Mouse (Mus musculus): ENCODE measurements at regions not wholly inside any gene's neighbourhood (a gene's known extent, or its start where the extent isn't known, plus 50 kb on each side); places are given as distances from the start of the nearest gene placed in this dataset.

DNA sequence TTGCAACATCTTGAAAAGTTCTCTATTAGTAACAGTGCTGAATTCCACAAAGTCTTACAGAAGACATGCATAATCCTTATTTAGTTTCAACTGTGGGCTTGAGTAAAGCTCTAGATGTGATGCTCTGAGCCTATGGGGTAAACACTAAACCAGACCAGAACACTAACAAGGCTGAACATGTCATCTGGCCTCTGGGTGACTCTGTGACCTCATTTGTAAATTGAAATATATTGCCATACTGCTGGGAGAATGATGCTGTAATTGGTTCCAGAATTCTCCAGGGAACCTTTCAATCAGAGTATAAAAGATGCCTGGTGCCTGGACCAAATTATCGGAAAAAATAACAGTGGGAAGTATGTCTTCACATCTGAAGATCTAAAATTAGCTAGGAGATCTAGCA lies 309.9 kb upstream of the Megf9 start:
- no peak for DNase-seq (ENCODE audit: low spot score)

DNA sequence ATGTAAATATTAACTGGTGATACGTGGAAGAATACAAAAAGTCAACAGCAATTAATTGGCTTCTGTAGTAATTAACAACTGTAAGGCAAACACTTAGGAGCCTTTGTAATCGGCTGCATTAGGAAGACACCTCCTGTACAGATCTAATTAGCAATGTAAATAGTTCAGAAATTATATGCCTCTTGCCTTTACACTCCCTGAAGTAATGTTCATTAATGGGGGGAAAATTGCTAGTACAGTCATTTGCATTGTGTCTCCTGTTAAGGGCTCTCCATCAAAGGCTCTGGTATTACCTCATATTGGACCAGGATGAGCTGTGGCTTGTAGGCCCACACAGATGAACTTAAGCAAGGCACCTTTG lies 276.1 kb upstream of the Megf9 start:
- DNase-seq (ENCODE audit: low spot score) = no peak

DNA sequence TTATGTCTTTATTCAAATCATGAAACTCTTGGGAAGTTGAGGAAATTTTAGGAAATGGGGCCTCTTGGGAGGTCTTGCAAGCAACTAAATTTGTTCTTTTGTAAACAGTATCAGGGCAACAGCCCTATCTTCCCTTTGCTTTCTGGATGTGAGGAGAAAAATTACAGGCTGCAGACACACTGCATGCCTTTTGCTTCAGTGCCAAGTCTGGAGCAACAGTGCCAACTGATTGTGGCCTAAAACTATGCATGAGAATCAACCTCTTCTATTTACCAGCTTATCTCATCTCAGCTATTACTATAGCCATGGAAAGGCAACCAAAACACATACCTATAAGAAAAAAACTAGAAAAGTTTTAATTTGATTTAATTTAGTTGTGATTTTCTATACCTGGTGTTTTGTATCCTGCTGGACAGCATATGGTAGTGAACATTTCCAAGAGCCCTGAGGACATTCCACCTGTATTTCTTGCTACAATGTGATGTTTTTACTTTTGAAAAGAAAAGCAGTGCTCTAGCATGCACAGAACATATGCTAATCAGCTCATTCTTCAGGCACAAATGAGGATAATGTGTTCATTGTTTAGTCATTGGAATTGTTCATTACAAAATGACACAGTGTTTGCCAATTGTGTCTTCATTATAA lies 275.6 kb upstream of the Megf9 start:
- no peak for DNase-seq (ENCODE audit: low spot score)

DNA sequence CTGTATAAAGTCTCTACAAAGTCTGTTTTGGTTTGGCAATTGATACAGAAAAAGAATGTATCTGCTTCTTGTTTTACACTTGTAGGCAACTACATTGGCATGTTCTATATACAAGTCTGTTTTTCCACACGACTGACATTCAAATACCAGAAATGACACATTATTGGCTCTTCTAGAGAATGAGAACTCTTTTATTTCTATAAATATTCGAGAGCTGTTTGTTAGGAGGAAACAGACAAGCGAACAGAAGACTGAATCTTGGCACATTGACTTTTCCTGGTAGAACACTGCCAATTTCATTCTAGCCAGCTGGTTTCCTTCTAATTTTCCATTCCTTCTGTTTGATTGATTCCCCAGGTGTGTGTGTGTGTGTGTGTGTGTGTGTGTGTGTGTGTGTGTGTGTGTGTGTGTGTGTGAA lies 270.1 kb upstream of the Megf9 start:
- no peak for DNase-seq (ENCODE audit: low spot score)

DNA sequence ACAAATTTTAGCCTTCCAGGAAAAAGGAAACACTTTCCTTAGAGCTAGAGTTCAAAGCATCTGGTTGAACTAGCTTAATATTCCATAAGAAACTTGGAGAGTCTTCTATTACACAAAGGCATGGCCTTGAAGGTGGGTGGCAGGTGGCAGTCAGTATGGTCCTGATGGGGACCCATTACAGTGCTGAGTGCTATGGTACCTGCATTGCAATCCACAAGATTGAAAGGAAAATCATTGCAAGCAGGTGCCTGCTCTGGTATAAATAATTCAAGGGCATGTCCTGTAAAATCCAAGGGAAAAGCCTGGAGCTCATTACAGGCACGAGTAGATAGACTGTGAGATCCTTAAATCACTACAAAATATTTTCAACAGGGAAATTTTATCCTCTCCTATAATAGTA lies 263.7 kb upstream of the Megf9 start:
- DNase-seq (ENCODE audit: low spot score) = no peak

DNA sequence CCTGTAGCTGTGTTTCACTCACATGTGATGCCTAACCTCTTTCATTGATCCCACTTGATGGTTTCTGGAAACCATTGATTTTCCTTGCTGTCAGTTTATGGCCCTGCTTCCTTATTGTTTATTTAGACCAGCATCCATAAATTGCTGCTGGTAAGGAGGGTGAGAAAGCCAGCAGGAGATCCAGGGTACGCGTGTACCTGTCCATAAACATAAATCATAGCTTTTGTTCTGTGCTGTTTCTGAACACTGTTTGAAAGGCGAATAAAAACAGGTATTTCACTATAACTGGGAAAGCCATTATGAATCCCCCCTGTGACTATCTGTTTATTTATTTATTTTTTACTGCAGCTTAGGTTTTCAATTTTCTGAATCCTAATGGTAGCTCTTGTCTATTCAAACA lies 263.1 kb upstream of the Megf9 start:
- DNase-seq (ENCODE audit: low spot score) = no peak

DNA sequence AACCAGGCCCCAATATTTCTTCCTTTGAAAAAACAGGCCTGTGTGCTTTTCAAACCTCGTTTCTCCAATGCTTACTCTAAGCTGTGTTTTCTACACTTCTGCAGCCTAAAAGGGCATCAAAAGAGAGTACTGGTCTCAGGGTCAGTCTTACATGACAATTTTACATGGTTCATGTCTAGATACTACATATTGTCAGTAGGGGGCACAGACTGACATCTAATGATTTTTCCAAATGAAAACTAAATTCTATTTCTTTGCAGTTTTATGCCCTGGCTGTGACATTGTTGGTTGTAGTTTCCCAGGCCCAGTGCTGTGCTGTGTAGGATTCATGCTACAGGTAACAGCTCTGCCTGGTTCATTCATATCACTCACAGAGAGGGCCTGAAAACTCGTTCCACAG lies 248.7 kb upstream of the Megf9 start:
- no peak for DNase-seq (ENCODE audit: low spot score)

DNA sequence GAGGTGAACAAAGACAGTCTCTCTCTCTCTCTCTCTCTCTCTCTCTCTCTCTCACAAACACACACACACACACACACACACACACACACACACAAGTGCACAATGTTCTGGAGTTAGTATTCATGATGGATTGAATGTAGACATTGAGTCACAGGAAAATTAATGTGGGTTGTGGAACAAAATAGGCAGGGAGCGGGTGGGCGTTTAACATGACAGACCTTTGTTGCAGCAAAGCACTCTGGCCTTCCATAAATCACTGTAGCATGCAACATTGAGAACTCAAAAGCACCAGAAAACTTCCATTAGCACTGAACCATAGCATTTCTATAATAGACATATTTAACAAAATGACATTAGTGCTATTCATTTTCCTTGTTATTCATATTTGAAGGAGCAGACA lies 246.8 kb upstream of the Megf9 start:
- DNase-seq (ENCODE audit: low spot score) = no peak

DNA sequence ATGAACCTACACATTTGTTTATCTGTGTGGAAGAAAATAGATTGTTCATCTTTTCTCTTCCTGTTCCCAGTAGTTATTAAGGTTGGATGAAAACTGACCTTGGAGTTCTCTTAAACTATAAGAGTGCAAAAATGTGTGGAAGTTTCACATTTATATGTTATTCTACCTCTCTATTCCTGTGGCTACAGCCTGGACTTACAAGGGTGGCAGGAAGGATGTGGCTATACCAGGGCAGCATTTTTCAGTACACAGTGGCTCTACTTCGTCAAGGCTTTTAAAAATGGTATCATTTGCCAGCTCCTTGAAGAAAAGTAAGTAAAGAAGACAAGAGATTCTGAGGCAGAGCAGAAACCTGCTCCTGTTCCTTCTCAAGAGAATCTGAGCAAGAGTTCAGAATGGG lies 241.5 kb upstream of the Megf9 start:
- no peak for DNase-seq (ENCODE audit: low spot score)

DNA sequence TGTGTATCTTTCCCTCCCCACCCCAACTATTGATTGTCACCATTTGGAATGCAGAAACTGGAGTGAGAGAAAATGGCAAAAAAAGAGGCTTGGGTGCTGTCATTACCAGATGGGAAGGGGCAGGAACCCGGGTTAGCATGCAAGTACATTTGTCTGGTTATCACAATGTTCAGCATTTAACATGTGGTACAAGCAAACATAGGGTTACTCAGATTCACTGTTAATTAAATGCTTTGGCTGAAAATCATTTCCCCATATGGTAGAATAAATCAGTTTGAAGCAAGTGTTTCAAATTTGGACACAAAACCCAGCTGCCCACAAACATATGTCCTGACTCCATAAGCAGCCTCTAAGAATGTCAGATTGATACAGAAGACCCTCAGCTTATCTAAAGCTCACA lies 208.6 kb upstream of the Megf9 start:
- no peak for DNase-seq (ENCODE audit: low spot score)

DNA sequence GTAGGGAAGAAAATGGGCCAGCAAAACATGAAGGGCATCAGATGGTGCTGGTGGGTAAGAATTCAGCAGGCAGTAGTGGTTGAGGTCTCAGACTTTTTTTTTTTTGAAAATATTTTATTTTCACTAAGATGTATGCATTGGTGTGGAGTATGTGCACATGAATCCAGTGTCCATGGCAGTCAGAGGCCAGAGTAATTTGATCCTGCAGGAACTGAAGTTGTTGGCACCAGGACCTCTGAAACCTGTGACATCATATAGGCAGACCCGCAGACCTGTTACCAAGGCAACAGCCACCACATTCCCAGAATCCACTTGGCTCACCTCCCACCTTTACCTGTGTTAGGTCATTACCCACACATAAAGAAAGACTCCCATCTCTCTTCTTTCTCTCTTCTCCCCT lies 207.2 kb upstream of the Megf9 start:
- no peak for DNase-seq (ENCODE audit: low spot score)

DNA sequence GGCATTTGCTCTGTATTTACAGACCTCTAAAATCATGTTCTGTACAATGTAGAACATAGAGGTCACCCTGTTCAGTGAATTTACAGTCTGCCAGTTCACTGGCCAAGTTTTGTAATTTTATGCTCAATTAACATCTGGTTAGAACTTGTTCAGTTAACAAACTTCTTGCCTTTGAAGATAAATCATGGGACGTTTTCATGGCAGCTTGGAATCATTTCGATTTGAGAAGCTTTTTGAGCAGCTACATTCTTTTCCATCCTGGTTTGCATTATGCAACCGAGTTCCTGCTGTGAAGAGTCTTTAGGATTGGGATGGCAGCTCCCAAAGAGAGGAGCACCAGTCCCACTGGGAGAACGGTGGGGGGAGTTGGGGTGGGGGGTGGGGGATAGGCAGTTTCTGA lies 206.3 kb upstream of the Megf9 start:
- no peak for DNase-seq (ENCODE audit: low spot score)

DNA sequence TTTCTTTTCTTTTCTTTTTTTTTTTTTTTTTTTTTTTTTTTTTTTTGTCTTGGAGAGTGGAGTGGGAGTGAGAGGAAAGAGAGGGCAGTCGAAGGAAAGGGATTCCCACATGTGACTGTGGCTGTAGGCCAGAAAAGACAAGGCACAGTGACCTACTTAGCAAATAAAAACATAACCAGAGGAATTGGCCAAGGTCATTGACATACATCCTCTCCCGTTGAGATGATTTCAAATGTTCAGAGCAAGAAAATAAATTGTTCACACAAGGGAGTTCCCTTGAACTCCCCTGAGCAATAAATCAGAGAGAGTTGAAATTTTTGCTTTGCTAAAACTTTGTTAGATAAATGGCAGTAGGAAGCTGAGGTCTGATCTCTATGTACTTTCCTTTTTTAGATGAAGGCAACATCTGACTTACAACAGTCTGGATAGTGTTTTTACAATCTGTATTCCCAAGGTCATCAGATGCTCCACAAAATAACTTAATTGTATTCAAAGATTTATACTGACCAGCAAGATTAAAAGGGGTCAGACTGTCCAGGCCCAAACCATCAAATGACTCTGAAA lies 174.4 kb upstream of the Megf9 start:
- no peak for DNase-seq (ENCODE audit: low spot score)

DNA sequence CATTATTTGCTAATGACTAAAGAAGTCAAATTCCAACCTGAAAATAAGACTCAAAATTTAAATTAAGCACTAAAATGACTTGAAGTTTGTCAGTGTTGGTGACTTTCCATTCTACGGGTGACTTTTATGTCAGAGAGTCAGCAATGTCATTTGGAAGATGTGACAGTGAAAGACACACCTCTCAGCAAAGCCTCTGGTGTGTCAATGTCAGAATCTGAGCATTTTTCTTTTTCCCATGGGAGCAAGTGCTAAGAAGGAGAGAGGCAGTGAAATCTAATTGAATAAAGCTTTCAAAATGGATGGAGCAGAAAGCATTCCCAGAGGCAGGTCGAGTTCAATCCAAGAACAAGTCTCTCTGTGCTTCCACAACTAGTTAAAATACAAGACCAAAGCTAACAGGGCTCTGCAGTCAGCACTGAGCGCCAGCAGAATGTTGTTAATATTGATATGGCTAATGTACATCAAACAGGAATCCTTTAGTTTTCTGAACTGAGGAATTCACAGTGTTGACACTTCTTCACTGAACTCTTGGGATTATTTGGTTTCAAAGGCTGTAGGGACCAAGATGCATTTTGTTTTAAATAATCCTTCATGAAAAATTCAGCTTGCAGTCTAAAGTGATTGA lies 170.4 kb upstream of the Megf9 start:
- no peak for DNase-seq (ENCODE audit: low spot score)

DNA sequence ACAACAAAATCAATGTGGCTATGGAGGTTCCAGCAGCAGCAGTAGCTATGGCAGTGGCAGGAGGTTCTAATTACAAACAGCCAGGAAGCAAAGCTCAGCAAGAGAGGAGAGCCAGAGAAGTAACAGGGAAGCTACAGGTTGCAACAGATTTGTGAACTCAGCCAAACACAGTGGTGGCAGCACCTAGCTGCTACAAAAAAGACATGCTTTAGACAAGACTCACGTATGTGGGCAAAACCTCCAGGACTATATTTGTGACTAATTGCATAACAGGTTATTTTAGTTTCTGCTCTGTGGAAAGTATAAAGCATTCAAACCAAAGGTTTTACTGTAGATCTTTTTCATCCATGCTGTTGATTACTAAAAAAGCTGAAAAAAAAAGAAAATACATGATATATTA lies 166.1 kb upstream of the Megf9 start:
- DNase-seq (ENCODE audit: low spot score) = no peak

DNA sequence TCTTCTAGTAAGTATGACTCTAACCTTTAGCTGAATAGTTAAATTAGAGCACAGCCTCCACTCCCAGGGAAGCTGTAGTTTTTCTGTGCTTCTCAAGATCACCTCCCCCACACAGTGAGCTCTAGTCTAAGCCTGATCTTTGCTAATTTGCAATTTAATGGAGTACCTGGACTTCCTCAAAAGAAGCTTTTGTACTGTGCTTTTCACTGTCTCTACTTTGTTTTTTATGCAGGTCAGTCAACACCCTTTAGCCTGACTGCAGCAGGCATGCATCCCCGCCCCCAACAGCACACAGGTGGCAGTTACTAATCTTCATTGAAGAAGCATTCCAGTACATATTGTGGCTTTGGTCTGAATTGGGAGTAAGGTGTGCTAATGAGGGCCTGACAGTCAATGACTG lies 129.4 kb upstream of the Megf9 start:
- DNase-seq (ENCODE audit: low spot score) = no peak

DNA sequence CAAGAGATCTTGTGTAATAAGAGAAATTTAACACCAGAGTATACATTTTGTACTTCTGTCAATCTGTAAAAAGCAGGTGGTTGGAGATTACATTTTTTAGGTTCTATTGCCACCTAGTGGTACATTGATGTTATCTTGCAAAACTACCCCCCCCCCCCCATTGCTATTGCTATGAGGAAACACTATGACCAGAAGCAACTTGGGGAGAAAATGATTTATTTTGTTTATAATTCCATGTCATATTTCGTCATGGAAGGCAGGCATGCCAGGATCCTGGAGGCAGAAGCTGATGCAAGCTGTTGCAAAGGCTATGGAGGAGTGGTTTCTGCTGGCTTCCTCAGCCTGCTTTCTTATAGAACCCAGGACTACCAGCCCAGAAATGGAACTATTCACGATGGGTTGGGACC lies 86.6 kb upstream of the Megf9 start:
- peak; percentile 86 for DNase-seq (ENCODE audit: low spot score)

DNA sequence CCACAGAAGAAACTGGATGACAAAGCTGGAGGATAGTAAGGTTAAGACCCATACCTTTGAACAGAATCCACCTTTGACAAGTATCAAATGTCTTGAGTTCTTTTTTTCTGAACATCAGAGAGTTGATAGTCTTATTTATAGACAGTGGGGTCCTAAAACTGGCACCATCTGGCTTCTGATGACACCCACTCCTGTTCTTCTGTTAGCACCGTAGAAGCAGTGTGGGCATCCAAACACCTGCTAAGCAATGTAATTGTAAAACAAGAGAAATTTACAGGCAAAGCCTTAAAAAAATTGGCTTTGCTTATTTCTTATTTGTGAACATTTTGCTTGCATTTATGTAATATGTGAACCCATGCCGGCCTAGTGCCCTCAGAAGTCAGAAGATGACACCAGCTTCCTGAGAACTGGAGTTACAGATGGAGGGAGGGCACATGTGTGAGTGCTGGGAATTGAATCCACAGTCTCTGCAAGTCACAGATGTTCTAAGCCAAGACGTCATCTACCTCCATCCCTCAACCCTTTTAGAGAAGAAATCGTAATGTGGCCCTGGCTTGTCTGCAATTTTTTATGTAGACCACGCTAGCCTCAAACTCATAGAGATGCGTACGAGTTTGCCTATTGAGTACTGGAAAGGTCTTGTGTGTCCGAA lies 85.0 kb upstream of the Megf9 start:
- no peak for DNase-seq (ENCODE audit: low spot score)

DNA sequence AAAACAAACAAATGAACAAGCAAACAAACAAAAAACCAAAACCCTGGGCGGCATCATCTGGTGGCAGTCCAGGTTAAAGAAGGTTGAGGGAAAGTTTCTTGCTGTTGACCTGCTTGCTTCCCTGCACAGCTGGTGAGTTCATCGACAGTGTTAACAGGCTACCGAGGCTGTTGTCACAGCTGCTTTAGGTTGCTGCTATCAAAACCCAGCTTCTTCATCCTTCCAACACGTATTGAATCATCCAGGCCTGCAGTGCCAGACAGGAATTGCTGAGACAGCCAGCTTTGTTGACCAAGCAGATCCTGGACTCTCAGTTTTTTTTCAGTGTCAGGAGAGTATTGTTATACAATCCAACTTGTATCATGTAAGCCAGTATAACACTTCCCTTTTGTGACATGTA lies 81.0 kb upstream of the Megf9 start:
- DNase-seq (ENCODE audit: low spot score) = no peak

DNA sequence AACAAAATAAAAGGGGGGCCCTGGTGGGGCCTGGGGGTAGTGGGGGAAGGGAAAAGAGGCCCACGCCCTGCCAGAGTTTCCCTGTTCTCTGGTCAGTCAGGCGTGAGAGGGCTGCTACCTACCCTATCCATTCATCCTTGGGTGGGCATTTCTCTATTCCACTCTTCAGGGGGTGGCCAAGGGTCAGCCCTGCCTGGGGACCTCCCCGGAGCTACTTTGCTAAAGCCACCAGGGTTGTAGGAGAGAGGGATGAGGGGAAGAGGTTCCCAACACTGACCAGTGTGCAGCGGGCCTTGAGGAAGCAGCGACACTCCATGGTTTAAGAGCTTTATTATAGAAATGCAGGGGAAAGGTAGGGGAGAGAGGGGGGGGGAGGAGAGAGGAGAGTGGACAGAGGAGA lies 79.6 kb upstream of the Megf9 start:
- no peak for DNase-seq (ENCODE audit: low spot score)

DNA sequence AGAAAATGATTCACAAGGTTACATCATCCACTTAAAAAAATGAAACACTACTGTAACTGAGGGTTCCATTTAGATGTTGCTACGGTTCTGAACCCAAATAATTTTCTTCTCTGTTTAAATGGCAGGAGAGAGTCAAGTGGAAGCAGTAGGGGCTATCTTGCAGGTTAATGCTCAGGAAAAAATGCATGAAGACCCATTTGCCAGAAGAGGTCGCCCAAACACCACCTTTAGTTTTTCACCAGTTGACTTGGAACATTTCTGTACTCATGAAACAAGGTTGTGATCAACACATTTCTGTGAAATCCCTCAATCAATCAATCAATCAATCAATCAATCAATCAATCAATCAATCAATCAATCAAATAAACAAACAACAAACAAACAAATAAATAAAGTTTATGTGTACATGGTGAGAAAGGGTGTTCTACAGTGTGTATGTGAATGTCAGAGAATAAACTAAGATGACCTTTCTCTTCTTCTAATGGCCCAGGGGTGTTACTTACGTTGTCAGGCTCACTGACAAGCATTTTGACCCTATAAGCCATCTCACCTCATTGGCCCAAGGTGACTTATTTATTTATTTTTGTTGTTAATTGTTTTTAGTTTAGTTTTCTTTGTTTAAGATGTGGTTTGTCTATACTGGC lies 68.5 kb upstream of the Megf9 start:
- peak; percentile 40 for DNase-seq (ENCODE audit: low spot score)

DNA sequence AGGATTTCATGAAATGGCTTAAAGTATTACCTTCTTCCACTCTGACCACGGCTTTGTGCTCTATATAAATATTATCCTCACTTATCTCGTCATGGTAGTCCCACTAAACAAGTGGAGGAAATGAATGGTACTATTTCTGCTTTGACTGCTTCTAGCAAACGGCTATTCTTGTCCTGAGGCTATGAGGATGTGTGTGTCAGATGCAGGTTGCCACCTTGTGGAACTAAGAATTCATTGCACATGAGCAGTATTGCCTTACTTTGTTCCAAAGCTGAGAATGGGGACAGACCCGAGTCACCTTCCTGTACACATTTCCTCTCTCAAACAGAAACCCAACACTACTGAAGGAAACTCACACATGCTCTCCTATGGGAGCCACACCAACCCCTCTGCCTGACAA lies 66.5 kb upstream of the Megf9 start:
- peak; percentile 64 for DNase-seq (ENCODE audit: low spot score)
